12 mouse cellular contexts compared by ENCODE assay signal in genomic region chr16:44601182-44601581, GRCm38 (mm10). TPM values are rescaled to one million over a fixed set of nuclear protein-coding genes. Genes with fewer than 3 reads are reported as not detected.
DNase-seq lines count a peak whose midpoint lies in the region; ATAC-seq lines count a peak whose summit lies in the region.
"Had no signal": no experiment of that assay in that cellular context is flagged by ENCODE, and none has a peak within 500 bp of the region (broad histone marks: within the 10 kb centered on the region; RNA-seq: fewer than 3 reads in every experiment).

No protein-coding gene starts in this region.

- ATAC-seq in forebrain, embryonic 14.5 days: peak; percentile 26; the same call in 1 of the 2 replicates
- no peak for ATAC-seq in forebrain, embryonic 15.5 days (replicated peaks)
- ATAC-seq in midbrain, embryonic 12.5 days (ENCODE audit: low FRiP score, low read depth): peak; percentile 63; the same call in 1 of the 2 replicates
- ATAC-seq in midbrain, embryonic 15.5 days (replicated peaks): no peak
- no peak for ATAC-seq in hindbrain, embryonic 13.5 days (ENCODE audit: low FRiP score)

- no peak overlapping the region for H3K4me3 ChIP-seq in forebrain, embryonic 14.5 days (ENCODE audit: low read depth, low read length)
- H3K4me3 ChIP-seq in forebrain, embryonic 15.5 days: no peak overlapping the region
- no peak overlapping the region for H3K4me3 ChIP-seq in midbrain, embryonic 12.5 days
- no peak overlapping the region for H3K4me3 ChIP-seq in midbrain, embryonic 15.5 days
- no peak overlapping the region for H3K4me3 ChIP-seq in hindbrain, embryonic 13.5 days

- no peak overlapping the region for H3K4me2 ChIP-seq in forebrain, embryonic 14.5 days (ENCODE audit: low read length)
- no peak overlapping the region for H3K4me2 ChIP-seq in forebrain, embryonic 15.5 days (replicated peaks)
- no peak overlapping the region for H3K4me2 ChIP-seq in midbrain, embryonic 12.5 days (replicated peaks)
- H3K4me2 ChIP-seq in midbrain, embryonic 15.5 days: no peak overlapping the region
- H3K4me2 ChIP-seq in hindbrain, embryonic 13.5 days: no peak overlapping the region

- 27% methylated on average over 2 of the region's 2 CpGs for WGBS in forebrain, embryonic 14.5 days
- WGBS in forebrain, embryonic 15.5 days: 14% methylated on average over 2 of the region's 2 CpGs
- 3% methylated on average over 2 of the region's 2 CpGs for WGBS in midbrain, embryonic 12.5 days
- 14% methylated on average over 2 of the region's 2 CpGs for WGBS in midbrain, embryonic 15.5 days
- WGBS in hindbrain, embryonic 13.5 days: 8% methylated on average over 2 of the region's 2 CpGs

- H3K27ac ChIP-seq in forebrain, embryonic 14.5 days (ENCODE audit: low read depth, low read length): no peak overlapping the region
- no peak overlapping the region for H3K27ac ChIP-seq in forebrain, embryonic 15.5 days (replicated peaks)
- no peak overlapping the region for H3K27ac ChIP-seq in midbrain, embryonic 12.5 days (replicated peaks)
- H3K27ac ChIP-seq in midbrain, embryonic 15.5 days: no peak overlapping the region
- H3K27ac ChIP-seq in hindbrain, embryonic 13.5 days: 0 out of 2 replicates have a peak overlapping the region, but pooled peaks have one; percentile 48

- H3K27me3 ChIP-seq in forebrain, embryonic 14.5 days (replicated peaks; ENCODE audit: control insufficient read depth, insufficient read depth, low read length): no peaks in the 10 kb centered on the region
- H3K27me3 ChIP-seq in forebrain, embryonic 15.5 days: no peaks in the 10 kb centered on the region
- H3K27me3 ChIP-seq in midbrain, embryonic 12.5 days: no peaks in the 10 kb centered on the region
- no peaks in the 10 kb centered on the region for H3K27me3 ChIP-seq in midbrain, embryonic 15.5 days (replicated peaks)
- H3K27me3 ChIP-seq in hindbrain, embryonic 13.5 days: no peaks in the 10 kb centered on the region

- no peaks in the 10 kb centered on the region for H3K9me3 ChIP-seq in forebrain, embryonic 14.5 days (replicated peaks; ENCODE audit: control insufficient read depth, low read length)
- no peaks in the 10 kb centered on the region for H3K9me3 ChIP-seq in forebrain, embryonic 15.5 days
- peaks cover 4% of the 10 kb centered on the region; the same call in 1 of the 2 replicates for H3K9me3 ChIP-seq in midbrain, embryonic 12.5 days
- H3K9me3 ChIP-seq in midbrain, embryonic 15.5 days: no peaks in the 10 kb centered on the region
- no peaks in the 10 kb centered on the region for H3K9me3 ChIP-seq in hindbrain, embryonic 13.5 days

- H3K36me3 ChIP-seq in forebrain, embryonic 14.5 days (ENCODE audit: control insufficient read depth, insufficient read depth, low read length): no peaks in the 10 kb centered on the region
- no peaks in the 10 kb centered on the region for H3K36me3 ChIP-seq in forebrain, embryonic 15.5 days
- H3K36me3 ChIP-seq in midbrain, embryonic 12.5 days: no peaks in the 10 kb centered on the region
- H3K36me3 ChIP-seq in midbrain, embryonic 15.5 days (replicated peaks): no peaks in the 10 kb centered on the region
- H3K36me3 ChIP-seq in hindbrain, embryonic 13.5 days: no peaks in the 10 kb centered on the region

- peak; percentile 33 for DNase-seq in forebrain, embryonic 14.5 days (ENCODE audit: low spot score)
- DNase-seq in retina, postnatal 1 day: peak; percentile 7
- no peak for DNase-seq in cerebellum, postnatal 4 days (ENCODE audit: low spot score in 2 of 2)
- no peak for DNase-seq in B cell, adult 2 months
- DNase-seq: adrenal gland, postnatal 25 days; cerebellum, adult 11-12 months; layer of hippocampus, adult 9-11 months; liver had no signal

- no peak overlapping the region for H3K9ac ChIP-seq in forebrain, embryonic 14.5 days (ENCODE audit: low read length)
- no peak overlapping the region for H3K9ac ChIP-seq in forebrain, embryonic 15.5 days (replicated peaks)
- no peak overlapping the region for H3K9ac ChIP-seq in midbrain, embryonic 12.5 days (replicated peaks)
- no peak overlapping the region for H3K9ac ChIP-seq in midbrain, embryonic 15.5 days
- H3K9ac ChIP-seq in hindbrain, embryonic 13.5 days: no peak overlapping the region

- H3K4me1 ChIP-seq in forebrain, embryonic 14.5 days (ENCODE audit: control insufficient read depth, insufficient read depth, low read length): peaks cover 7% of the 10 kb centered on the region; the same call in 1 of the 2 replicates
- peaks cover 6% of the 10 kb centered on the region for H3K4me1 ChIP-seq in forebrain, embryonic 15.5 days
- peaks cover 20% of the 10 kb centered on the region for H3K4me1 ChIP-seq in midbrain, embryonic 12.5 days
- H3K4me1 ChIP-seq in midbrain, embryonic 15.5 days: peaks cover 7% of the 10 kb centered on the region
- peaks cover 14% of the 10 kb centered on the region for H3K4me1 ChIP-seq in hindbrain, embryonic 13.5 days (replicated peaks)

RNA-seq across cellular contexts. Expression of gene Boc, which starts 42.5 kb away (rescaled TPM):
- polyA plus RNA-seq in forebrain, embryonic 14.5 days (2014; fragmentation: Nextera tagmentation; extraction: Ambion mirVana): 11.5 and 13.3 TPM in 2 replicates
- 15.3 and 16.9 TPM in 2 replicates for polyA plus RNA-seq in forebrain, embryonic 15.5 days (2015; fragmentation: Nextera tagmentation; extraction: Ambion mirVana)
- 52.4 and 67.7 TPM in 2 replicates for polyA plus RNA-seq in midbrain, embryonic 12.5 days (2016; fragmentation: Nextera tagmentation; extraction: Ambion mirVana)
- polyA plus RNA-seq in midbrain, embryonic 15.5 days (2015; fragmentation: Nextera tagmentation; extraction: Ambion mirVana): 11.7 and 15.8 TPM in 2 replicates
- 14.0 and 17.2 TPM in 2 replicates for polyA plus RNA-seq in hindbrain, embryonic 13.5 days (2015; fragmentation: Nextera tagmentation; extraction: Ambion mirVana)

Comparison
In these comparisons a context has a peak if more than half of its experiments do, and no peak if none do; other contexts are left out.
1. ATAC-seq: peak in forebrain, embryonic 14.5 days (single experiment) and midbrain, embryonic 12.5 days (single experiment); none in forebrain, embryonic 15.5 days (single experiment), midbrain, embryonic 15.5 days (single experiment) and hindbrain, embryonic 13.5 days (single experiment).
2. DNase-seq: peak in forebrain, embryonic 14.5 days (single experiment) and retina, postnatal 1 day (single experiment); none in cerebellum, postnatal 4 days (0 of 2) and B cell, adult 2 months (0 of 2).